Mouse (Mus musculus): ENCODE measurements around the gene Tcaim. TPM values are rescaled to one million over a fixed set of nuclear protein-coding genes. Genes with fewer than 3 reads are reported as not detected.

The Tcaim gene
- polyA plus RNA-seq (2012; rRNA removed): 2.9 and 5.4 TPM in 2 replicates

DNA sequence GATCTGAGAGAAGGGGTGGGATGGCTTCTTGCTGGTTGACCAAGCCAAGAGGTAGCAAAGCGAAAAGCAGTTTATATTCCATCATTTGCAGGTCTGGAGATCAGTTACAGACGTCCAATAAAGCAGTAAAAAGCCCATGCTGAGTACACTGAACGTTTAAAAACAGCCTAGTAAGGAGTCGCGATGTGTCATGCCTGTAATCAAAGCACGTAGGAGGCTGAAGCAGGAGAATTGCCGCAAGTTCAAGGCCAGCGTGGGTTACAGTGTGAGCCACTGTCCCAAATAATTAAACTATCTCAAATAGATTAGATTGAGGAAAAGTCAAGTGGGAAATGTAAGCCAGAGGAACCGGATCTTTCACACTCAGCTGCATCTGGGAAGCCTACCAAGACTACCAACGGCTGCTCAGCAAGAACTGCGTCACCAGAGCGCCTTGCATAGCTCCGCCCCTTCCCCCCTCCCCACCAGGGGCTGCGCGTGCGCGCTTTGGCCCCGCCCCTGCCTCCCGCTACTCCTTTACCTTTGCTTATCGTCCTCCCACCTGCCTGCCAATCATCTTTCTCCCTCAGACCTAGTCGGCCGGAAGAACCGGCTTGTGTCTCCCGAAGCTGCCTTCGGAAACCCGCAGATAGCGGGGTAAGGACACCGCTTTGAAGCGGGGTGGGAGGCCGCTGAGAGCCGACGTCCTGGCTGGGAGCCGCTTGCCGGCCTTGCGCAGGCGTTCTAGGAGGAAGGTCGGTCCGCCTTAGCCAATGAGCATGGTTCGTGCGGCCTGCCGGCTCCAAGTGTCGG, at the start of gene Tcaim:
Tcaim (plus strand) TSS at position 487 of the 792 bp plus-strand sequence.

DNA sequence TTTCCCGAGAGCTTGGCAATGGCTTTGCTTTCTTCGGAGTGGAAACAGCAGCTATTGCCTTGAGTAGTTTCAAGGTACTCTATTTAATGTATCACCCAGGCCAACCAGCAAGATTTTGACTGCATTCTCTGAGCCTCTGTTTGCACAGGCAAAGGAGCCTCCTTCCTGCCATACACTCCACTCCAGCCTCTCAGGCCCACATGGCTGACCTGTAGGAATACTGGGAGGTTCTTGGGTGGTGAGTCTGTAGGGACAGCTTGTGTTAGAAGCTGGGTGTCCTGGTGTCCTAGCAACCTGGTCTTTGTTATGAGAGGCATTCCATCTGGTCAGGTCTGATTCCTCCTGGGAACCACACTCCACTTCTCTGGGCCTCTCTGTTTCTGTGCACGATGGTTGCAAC, 38.4 kb downstream of the Tcaim start, which contains the start of gene Gm35549:
Gm35549 (minus strand) TSS at position 276 of the 400 bp plus-strand sequence.

GRCm38 (mm10) chr9:122865697-122866166, 60.4 kb downstream of the Tcaim start, which contains the start of gene Zfp445:
Zfp445 (minus strand) TSS chr9:122866006.

DNA sequence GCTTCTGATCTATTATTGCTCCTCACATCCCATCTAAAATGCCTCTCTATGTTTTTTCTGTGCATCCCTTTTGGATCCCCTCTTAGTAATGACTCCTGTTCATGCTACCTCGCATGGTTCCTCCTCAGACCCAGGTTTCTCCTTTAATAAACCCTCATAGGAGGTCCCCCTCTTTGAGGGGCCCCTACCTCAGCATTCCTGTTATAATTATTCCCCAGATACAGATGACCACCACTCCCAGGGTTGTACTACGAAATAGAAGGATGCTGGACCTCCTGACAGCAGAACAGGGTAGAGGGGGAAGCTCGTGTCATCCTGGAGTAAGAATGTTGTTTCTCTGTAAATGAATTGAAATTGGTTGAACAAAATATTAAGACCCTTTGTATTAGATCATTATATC, 80.0 kb downstream of the Tcaim start, which contains the start of gene Zkscan7:
Zkscan7 (plus strand) TSS at position 301 of the 400 bp plus-strand sequence.

Other genes starting within 250 kb of the Tcaim start
- 0.01 TPM in 1 of 2 replicates, not detected in the other for gene Topaz1, start 58.2 kb upstream of the Tcaim start, polyA plus RNA-seq (2012; rRNA removed)
- not detected in 2 replicates for gene Gm35549, start 38.5 kb downstream of the Tcaim start, polyA plus RNA-seq (2012; rRNA removed)
- gene Zfp445, start 60.5 kb downstream of the Tcaim start, polyA plus RNA-seq (2012; rRNA removed): 103 and 144 TPM in 2 replicates
- gene Zkscan7, start 80.1 kb downstream of the Tcaim start, polyA plus RNA-seq (2012; rRNA removed): 7.9 and 9.0 TPM in 2 replicates
- gene Zfp105, start 117.5 kb downstream of the Tcaim start, polyA plus RNA-seq (2012; rRNA removed): 21.0 and 22.5 TPM in 2 replicates
- 7.6 and 19.4 TPM in 2 replicates for gene 1110059G10Rik, start 145.5 kb downstream of the Tcaim start, polyA plus RNA-seq (2012; rRNA removed)
- gene Kif15, start 145.5 kb downstream of the Tcaim start, polyA plus RNA-seq (2012; rRNA removed): 78.3 and 108 TPM in 2 replicates
- gene Tmem42, start 215.8 kb downstream of the Tcaim start, polyA plus RNA-seq (2012; rRNA removed): 8.0 and 12.5 TPM in 2 replicates
- gene Tgm4, start 229.2 kb downstream of the Tcaim start, polyA plus RNA-seq (2012; rRNA removed): 0.20 and 0.26 TPM in 2 replicates